Mouse (Mus musculus): ENCODE measurements at regions not wholly inside any gene's neighbourhood (a gene's known extent, or its start where the extent isn't known, plus 50 kb on each side); places are given as distances from the start of the nearest gene placed in this dataset.

DNA sequence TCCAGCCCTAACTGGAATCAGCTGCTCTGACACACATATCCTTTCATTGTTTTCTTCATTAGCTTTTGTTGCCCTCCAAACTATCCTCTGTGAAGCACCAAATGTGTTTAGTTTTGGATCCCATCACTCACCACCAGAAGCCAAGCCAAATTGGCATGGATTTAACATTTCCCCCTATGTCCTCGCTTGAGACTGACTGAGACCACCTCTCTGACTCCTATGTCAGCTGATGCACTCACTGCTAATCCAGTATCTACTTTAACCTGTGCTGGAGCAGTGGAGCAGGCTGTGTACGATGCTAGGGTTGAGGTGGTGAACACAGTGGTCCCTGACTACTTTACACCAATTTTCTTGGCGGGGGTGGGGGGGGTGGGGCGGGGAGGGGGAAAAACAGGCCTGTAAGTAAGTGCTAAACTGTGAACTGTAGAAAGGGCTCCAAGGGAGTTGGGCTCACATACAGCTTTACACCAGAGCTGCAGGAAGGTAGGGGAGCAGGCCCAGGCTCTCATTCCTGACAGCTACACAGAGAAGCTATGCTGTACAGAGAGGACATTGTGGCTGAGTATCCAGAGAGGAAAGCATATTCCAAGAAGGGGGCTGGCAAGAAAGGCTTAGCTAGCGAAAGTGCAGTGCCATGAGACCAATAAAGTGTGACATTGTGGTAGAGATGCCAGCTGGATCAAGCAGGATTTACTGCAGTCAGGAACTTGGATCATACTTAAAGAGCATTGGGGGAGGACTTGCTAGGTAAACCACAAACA lies 87.9 kb upstream of the Arhgap21 start:
- TF ChIP-seq E2F4 (IDR thresholded peaks at IDR 0.05; ENCODE audit: insufficient replicate concordance, low read depth, low read length) (no peak), UBTF (IDR thresholded peaks at IDR 0.05; ENCODE audit: low read depth, low read length) (no peak), SMC3 (IDR thresholded peaks at IDR 0.05; ENCODE audit: low read depth, low read length) (no peak), ETS1 (conservative IDR thresholded peaks at IDR 0.05; ENCODE audit: low read depth, low read length) (no peak), JUN (IDR thresholded peaks at IDR 0.05; ENCODE audit: insufficient read depth, low read depth, low read length) (no peak), PAX5 (IDR thresholded peaks at IDR 0.05; ENCODE audit: low read length) (no peak), SIN3A (IDR thresholded peaks at IDR 0.05; ENCODE audit: low read length) (no peak), MEF2A (IDR thresholded peaks at IDR 0.05; ENCODE audit: borderline replicate concordance, low read depth, low read length) (no peak), NRF1 (IDR thresholded peaks at IDR 0.05; ENCODE audit: low read depth, low read length) (no peak), MAFK (IDR thresholded peaks at IDR 0.05; ENCODE audit: insufficient replicate concordance, low read length) (no peak), CHD2 (IDR thresholded peaks at IDR 0.05; ENCODE audit: low read length) (no peak), BHLHE40 (IDR thresholded peaks at IDR 0.05; ENCODE audit: low read depth, low read length) (no peak)
- no peaks in the 10 kb centered on the region for H3K27me3 ChIP-seq (replicated peaks)
- no peaks in the 10 kb centered on the region for H3K9me3 ChIP-seq (replicated peaks; ENCODE audit: low read length)
- DNase-seq (ENCODE audit: extremely low read depth) = no peak
- H3K4me3 ChIP-seq (replicated peaks in 1 of 3; ENCODE audit: low read depth in 2 of 3, low read length in 2 of 3, poor library complexity in 1 of 3) = no peak overlapping the region
- H3K9ac ChIP-seq (ENCODE audit: insufficient read depth, low read depth) = no peak overlapping the region
- in situ Hi-C loops (cut with MboI; ENCODE audit: low pct_ligation_motif_present, low pct_unique_long_range_greater_than_20kb, low sequenced_read_pairs) (no loop called here), dilution Hi-C loops (cut with MboI; ENCODE audit: extremely low pct_ligation_motif_present, extremely low pct_unique_long_range_greater_than_20kb, low sequenced_read_pairs) (no loop called here)
- H3K4me1 ChIP-seq (ENCODE audit: control insufficient read depth in 1 of 2, insufficient read depth in 2 of 2) = peaks cover 6 to 20% of the 10 kb centered on the region in 2 experiments; a peak in 3 of 4 replicates
- no peaks in the 10 kb centered on the region for H3K36me3 ChIP-seq (replicated peaks in 1 of 2; ENCODE audit: control insufficient read depth in 1 of 2, insufficient read depth in 1 of 2, low read length in 1 of 2)
- no peak overlapping the region for H3K27ac ChIP-seq (ENCODE audit: insufficient read depth, low read depth)
- no peak overlapping the region for H3K4me2 ChIP-seq (ENCODE audit: insufficient read depth, low read depth, poor library complexity, severe bottlenecking)
- no peaks in the 10 kb centered on the region for H3K79me2 ChIP-seq (replicated peaks; ENCODE audit: control insufficient read depth, extremely low read depth, insufficient read depth, poor library complexity, severe bottlenecking)

DNA sequence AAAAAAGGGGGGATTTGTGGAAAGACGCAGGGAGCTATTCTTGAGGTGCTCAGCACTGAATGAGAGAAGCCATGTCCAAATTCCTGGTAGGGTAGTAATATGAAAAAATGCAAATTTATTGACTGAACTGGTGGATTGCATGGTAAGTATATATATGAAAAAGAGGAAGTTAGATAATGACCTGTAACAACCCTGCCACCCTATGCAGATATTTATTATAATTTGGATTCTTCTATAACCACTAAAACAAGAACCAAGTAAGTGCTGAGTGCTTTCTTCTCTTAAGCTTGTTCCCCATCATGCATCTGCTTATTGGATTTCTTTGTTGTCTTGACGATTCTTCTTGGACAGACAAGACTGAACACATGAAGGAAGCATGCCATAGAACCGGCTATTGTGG lies 86.7 kb upstream of the Arhgap21 start:
- Histone ChIP-seq H3K27me3 (replicated peaks) (no peaks in the 10 kb centered on the region), H3K9ac (ENCODE audit: insufficient read depth, low read depth) (no peak overlapping the region), H3K9me3 (replicated peaks; ENCODE audit: low read length) (no peaks in the 10 kb centered on the region), H3K4me1 (ENCODE audit: control insufficient read depth in 1 of 2, insufficient read depth in 2 of 2) (peaks cover 6 to 20% of the 10 kb centered on the region in 2 experiments; a peak in 3 of 4 replicates), H3K36me3 (replicated peaks in 1 of 2; ENCODE audit: control insufficient read depth in 1 of 2, insufficient read depth in 1 of 2, low read length in 1 of 2) (no peaks in the 10 kb centered on the region), H3K4me2 (ENCODE audit: insufficient read depth, low read depth, poor library complexity, severe bottlenecking) (peak overlapping the region; percentile 79), H3K4me3 (replicated peaks in 1 of 3; ENCODE audit: low read depth in 2 of 3, low read length in 2 of 3, poor library complexity in 1 of 3) (no peak overlapping the region), H3K79me2 (replicated peaks; ENCODE audit: control insufficient read depth, extremely low read depth, insufficient read depth, poor library complexity, severe bottlenecking) (no peaks in the 10 kb centered on the region), H3K27ac (ENCODE audit: insufficient read depth, low read depth) (no peak overlapping the region)
- DNase-seq (ENCODE audit: extremely low read depth) = no peak
- dilution Hi-C loops (cut with MboI; ENCODE audit: extremely low pct_ligation_motif_present, extremely low pct_unique_long_range_greater_than_20kb, low sequenced_read_pairs) = no loop called here
- in situ Hi-C loops (cut with MboI; ENCODE audit: low pct_ligation_motif_present, low pct_unique_long_range_greater_than_20kb, low sequenced_read_pairs) = no loop called here
- TF ChIP-seq CHD2 (IDR thresholded peaks at IDR 0.05; ENCODE audit: low read length) (no peak), MAX (IDR thresholded peaks at IDR 0.05; ENCODE audit: low read length) (no peak), POLR2AphosphoS2 (IDR thresholded peaks at IDR 0.05; ENCODE audit: low read depth, low read length) (no peak), PAX5 (IDR thresholded peaks at IDR 0.05; ENCODE audit: low read length) (no peak), ZNF384 (IDR thresholded peaks at IDR 0.05; ENCODE audit: low read depth, low read length) (no peak), E2F4 (IDR thresholded peaks at IDR 0.05; ENCODE audit: insufficient replicate concordance, low read depth, low read length) (no peak), MEF2A (IDR thresholded peaks at IDR 0.05; ENCODE audit: borderline replicate concordance, low read depth, low read length) (no peak), EP300 (IDR thresholded peaks at IDR 0.05; ENCODE audit: low read length) (no peak), NRF1 (IDR thresholded peaks at IDR 0.05; ENCODE audit: low read depth, low read length) (no peak), POLR2A (IDR thresholded peaks at IDR 0.05; ENCODE audit: low read depth, low read length) (no peak), TBP (conservative IDR thresholded peaks at IDR 0.05; ENCODE audit: low read depth, low read length) (no peak), NELFE (IDR thresholded peaks at IDR 0.05; ENCODE audit: low read depth, low read length) (no peak), MAFK (IDR thresholded peaks at IDR 0.05; ENCODE audit: insufficient replicate concordance, low read length) (no peak), ELF1 (IDR thresholded peaks at IDR 0.05; ENCODE audit: low read depth, low read length) (no peak), USF2 (conservative IDR thresholded peaks at IDR 0.05; ENCODE audit: low read depth, low read length) (no peak), JUND (conservative IDR thresholded peaks at IDR 0.05; ENCODE audit: low read depth, low read length) (no peak)
